Mouse (Mus musculus): Measurements from ENCODE around the gene Washc1. TPM values are rescaled to one million over a fixed set of nuclear protein-coding genes. Genes with fewer than 3 reads are reported as not detected.

Washc1 gene
- polyA plus RNA-seq, 1 experiment from 2014 or later: 36.6 TPM

DNA sequence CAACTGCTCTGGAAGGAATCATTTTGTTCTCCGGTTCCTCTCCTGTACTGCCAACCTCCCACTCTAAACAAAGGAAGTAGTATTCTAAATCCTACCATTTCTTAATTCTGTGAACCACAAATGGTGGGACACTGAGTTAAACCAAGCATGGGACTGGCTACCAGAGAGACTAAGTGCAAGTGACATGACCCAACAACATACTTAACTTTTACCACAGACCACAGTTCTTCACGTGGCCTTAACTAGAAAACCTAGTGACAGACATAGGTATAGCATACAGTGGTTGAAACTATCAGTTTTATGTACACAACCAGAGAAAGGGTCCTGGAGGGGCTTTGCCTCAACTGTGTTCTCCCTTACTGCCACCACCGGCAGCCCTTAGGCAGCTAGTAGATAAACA, 18.7 kb upstream of the Washc1 start:
- WGBS: 85% methylated on average over 3 of the region's 3 CpGs
- Histone ChIP-seq H3K27me3 (ENCODE audit: insufficient read depth, poor library complexity, severe bottlenecking) (no peaks in the 10 kb centered on the region), H3K4me3 (no peak overlapping the region), H3K4me1 (no peaks in the 10 kb centered on the region), H3K9me3 (no peaks in the 10 kb centered on the region), H3K36me3 (peaks cover 32% of the 10 kb centered on the region), H3K27ac (no peak overlapping the region)
- DNase-seq (ENCODE audit: low spot score): no peak

DNA sequence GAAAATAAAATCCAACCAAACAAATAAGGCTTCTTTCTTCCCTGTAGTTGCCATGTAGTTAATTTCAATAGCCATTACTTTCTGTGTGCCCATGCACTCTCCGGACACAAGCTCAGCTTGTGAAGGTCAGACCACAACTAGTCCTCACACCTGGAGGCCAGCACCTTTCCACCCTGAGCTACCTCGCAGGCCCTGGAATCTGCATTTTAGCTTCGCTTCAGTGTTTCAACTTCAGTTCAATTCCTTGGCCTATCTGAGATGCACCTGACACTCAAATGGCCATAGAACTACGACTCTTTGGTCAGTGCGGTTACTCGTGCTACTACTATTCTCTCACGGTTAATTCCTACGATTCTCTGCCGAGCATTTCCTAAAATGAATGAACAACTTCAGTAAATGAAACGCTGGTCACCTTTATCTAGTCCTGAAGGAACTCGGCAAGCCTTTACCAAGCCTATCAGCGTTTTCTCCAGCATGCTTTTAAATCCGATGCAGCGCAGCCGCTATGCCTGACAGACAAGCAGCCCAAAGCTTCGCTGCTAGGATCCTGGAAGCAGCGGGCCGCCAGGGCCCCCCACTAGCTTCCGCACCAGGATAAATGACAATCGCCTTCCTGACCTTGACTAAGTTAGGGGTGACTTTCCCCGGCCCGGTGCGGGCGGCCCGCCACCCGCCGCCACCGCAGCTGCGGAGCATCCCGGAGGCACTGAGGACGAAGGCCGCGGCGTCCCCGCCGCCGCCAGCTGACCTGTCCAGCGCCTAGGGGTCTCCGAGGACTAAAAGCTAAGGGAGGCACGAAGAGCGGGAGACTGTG, 10.6 kb upstream of the Washc1 start:
- peak; percentile 81 for DNase-seq (ENCODE audit: low spot score)
- H3K27me3 ChIP-seq (ENCODE audit: insufficient read depth, poor library complexity, severe bottlenecking): no peaks in the 10 kb centered on the region
- H3K27ac ChIP-seq: peak overlapping the region; percentile 99
- H3K4me3 ChIP-seq: peak overlapping the region; percentile 94
- no peaks in the 10 kb centered on the region for H3K36me3 ChIP-seq
- 1% methylated on average over 41 of the region's 41 CpGs for WGBS
- no peaks in the 10 kb centered on the region for H3K9me3 ChIP-seq
- H3K4me1 ChIP-seq: peaks cover 6% of the 10 kb centered on the region

DNA sequence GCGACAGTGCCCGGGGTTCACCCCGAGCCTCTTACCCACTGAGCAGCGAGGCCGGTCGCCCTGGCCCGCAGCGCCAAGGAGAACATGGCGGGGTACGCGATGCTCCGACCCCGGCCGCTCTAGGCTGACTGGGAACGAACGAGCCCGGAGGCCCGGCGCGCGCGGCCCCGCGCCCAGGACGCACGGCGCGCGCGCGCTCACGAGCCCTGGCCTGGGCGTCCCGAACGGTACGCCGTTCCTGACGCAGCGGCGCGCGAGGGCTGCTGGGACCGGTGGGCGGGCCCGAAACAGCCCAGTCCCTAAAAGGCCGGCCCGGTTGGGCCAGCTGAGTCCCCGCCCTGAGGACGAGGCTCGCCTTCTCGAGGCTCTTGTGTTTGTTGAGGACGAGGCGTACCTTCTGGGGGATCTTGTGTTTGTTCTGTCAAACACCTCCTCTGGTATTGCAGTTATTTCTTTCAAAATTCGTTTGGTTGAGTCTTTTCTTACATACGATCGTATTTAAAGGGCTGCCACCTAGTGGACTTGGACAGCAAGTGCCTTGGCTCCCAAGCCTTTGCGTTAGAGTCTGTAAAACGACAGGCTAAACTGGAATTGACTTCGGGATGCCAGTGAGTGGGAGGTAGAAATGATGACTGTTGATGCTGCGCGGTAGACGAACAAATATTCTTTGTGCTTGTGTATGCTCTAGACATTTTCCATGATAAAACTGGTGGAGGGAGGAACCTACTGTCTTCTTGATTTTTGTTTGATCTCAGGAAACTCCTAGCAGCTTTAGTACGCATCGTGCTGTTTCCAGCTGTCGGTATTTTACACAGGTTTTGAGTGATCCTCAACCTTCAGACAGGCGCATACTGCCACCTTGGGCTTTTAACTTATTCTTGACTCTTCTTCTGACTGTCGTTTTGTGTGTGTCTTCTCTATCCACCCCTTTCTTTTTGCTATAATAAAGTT, 9.7 kb upstream of the Washc1 start, which contains the start of gene Ndufv2:
Ndufv2 (minus strand) TSS at position 180 of the 951 bp plus-strand sequence.
- peaks cover 6% of the 10 kb centered on the region for H3K4me1 ChIP-seq
- H3K27ac ChIP-seq: peak within 1 kb of the TSS; percentile 99
- WGBS: 1% methylated on average over 67 of the region's 67 CpGs
- H3K27me3 ChIP-seq (ENCODE audit: insufficient read depth, poor library complexity, severe bottlenecking): no peaks in the 10 kb centered on the region
- no peaks in the 10 kb centered on the region for H3K9me3 ChIP-seq
- DNase-seq (ENCODE audit: low spot score): peak; percentile 97
- H3K36me3 ChIP-seq: no peaks in the 10 kb centered on the region
- H3K4me3 ChIP-seq: peak within 1 kb of the TSS; percentile 94

DNA sequence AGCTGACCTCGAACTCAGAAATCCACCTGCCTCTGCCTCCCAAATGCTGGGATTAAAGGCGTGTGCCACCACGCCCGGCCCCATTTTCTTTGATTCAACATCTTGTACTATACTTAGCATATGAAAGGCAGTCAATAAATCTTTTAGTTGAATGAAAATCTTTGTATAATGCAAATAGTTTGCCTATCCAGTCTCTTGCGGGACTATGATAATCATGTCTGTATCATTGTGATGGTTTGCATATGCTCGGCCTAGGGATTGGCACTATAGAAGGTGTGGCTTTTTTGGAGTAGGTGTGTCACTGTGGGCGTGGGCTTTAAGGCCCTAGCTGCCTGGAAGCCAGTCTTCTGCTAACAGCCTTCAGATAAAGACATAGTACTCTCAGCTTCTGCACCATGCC, 7.3 kb upstream of the Washc1 start:
- DNase-seq (ENCODE audit: low spot score): no peak
- H3K9me3 ChIP-seq: no peaks in the 10 kb centered on the region

DNA sequence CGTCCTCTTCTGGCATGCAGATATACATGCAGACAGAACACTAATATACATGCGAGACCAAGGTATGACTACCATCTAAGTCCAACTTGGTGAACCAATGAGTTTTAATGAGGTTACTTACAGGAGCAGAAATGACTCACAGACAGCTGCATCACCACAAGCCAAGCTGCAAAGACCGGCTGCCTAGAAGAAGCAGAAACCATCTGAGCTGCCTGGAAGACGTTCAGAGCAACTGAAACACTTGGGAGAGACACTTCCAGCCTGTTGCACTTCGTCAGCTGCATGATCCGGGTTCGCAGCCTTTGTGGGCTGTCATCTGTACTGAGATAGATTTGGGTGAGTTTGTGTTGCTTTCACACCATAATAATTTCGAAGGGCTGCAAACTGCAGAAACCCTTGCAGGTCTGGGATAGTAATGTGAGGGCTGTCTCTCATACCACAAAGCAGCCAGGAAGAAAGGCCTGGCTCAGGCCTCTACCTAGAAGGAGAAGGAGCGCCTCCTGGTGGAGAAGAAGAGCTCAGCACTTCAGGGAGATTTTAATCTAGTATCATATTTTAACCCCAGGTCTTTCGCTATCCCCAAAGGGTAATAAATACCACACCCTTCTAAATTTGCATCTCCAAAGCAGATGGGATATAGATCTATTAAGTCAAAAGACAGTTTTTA, 4.6 kb upstream of the Washc1 start:
- DNase-seq (ENCODE audit: low spot score): peak; percentile 72
- Histone ChIP-seq H3K27ac (no peak overlapping the region), H3K4me1 (peaks cover 8% of the 10 kb centered on the region), H3K4me3 (no peak overlapping the region), H3K9me3 (no peaks in the 10 kb centered on the region), H3K27me3 (ENCODE audit: insufficient read depth, poor library complexity, severe bottlenecking) (no peaks in the 10 kb centered on the region), H3K36me3 (no peaks in the 10 kb centered on the region)
- WGBS: 51% methylated on average over 10 of the region's 10 CpGs

More for the DNA sequence above, 7.3 kb upstream of the Washc1 start:
- no peaks in the 10 kb centered on the region for H3K36me3 ChIP-seq
- H3K27ac ChIP-seq: no peak overlapping the region
- WGBS: 88% methylated on average over 7 of the region's 7 CpGs
- no peaks in the 10 kb centered on the region for H3K27me3 ChIP-seq (ENCODE audit: insufficient read depth, poor library complexity, severe bottlenecking)
- H3K4me3 ChIP-seq: no peak overlapping the region
- H3K4me1 ChIP-seq: peaks cover 6% of the 10 kb centered on the region

DNA sequence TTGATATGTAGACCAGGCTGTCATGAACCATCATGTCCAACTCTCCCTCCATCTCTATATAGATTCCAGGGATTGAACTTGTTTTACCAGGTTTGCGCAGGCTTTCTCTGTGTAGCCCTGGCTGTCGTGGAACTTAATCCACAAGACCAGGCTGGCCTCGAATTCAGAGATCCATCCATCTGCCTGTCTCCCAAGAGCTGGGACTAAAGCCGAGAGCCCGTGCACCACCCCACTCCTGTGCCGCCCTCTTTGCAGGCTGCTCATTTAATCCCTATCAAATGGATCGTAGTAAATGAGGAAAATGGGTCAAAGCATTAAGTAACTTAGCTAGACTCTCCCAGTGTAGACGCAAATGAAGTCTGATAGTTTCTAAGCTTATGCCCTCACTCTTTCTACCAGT, 3.9 kb upstream of the Washc1 start:
- WGBS: 72% methylated on average over 8 of the region's 8 CpGs
- Histone ChIP-seq H3K9me3 (no peaks in the 10 kb centered on the region), H3K27ac (no peak overlapping the region), H3K36me3 (no peaks in the 10 kb centered on the region), H3K27me3 (ENCODE audit: insufficient read depth, poor library complexity, severe bottlenecking) (no peaks in the 10 kb centered on the region), H3K4me3 (no peak overlapping the region), H3K4me1 (peaks cover 13% of the 10 kb centered on the region)
- DNase-seq (ENCODE audit: low spot score): peak; percentile 63

DNA sequence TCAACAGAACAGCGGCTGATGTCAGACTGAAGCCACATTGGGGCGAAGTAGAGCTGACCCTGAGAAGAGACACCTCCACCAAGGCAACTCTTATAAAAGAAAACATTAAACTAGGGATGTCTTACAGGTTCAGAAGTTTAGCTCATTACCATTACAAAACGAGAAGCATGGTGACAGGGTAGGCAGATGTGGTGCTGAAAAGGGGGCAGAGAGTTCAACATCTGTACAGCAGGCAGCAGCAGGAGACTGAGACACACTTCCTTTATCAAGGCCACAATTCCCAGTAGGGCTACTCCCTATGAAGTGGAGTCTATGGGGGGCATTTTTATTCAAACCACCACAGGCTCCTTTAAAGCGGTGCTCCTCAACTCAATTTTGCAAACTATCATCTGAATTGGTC, 3.1 kb upstream of the Washc1 start:
- Histone ChIP-seq H3K27ac (no peak overlapping the region), H3K27me3 (ENCODE audit: insufficient read depth, poor library complexity, severe bottlenecking) (no peaks in the 10 kb centered on the region), H3K9me3 (no peaks in the 10 kb centered on the region), H3K36me3 (no peaks in the 10 kb centered on the region), H3K4me3 (no peak overlapping the region), H3K4me1 (peaks cover 15% of the 10 kb centered on the region)
- peak; percentile 27 for DNase-seq (ENCODE audit: low spot score)
- 86% methylated on average over 4 of the region's 4 CpGs for WGBS

DNA sequence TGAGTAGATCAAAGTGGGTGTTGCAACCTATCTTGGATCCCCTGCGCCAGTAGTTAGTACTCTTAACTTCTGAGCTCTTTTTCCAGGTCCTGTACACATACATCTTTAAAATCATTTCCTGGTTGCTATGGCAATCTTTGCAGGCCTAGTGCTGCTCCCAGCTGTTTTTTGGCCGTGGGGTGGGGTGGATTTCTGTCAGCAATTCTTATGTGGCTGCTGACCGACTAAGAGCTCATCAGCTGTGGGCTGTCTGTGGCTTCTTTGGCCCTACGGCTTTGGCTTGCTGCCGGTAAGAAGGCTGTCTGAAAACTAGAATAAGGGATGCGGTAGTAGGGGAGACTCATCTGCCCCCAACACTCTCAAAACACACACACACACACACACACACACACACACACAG, 599 bp upstream of the Washc1 start:
- H3K9me3 ChIP-seq: no peaks in the 10 kb centered on the region
- H3K4me3 ChIP-seq: peak overlapping the region; percentile 90
- peaks cover 15% of the 10 kb centered on the region for H3K4me1 ChIP-seq
- H3K27ac ChIP-seq: peak overlapping the region; percentile 95
- peaks cover 22% of the 10 kb centered on the region for H3K36me3 ChIP-seq
- no peak for DNase-seq (ENCODE audit: low spot score)
- 49% methylated on average over 6 of the region's 6 CpGs for WGBS
- H3K27me3 ChIP-seq (ENCODE audit: insufficient read depth, poor library complexity, severe bottlenecking): no peaks in the 10 kb centered on the region

DNA sequence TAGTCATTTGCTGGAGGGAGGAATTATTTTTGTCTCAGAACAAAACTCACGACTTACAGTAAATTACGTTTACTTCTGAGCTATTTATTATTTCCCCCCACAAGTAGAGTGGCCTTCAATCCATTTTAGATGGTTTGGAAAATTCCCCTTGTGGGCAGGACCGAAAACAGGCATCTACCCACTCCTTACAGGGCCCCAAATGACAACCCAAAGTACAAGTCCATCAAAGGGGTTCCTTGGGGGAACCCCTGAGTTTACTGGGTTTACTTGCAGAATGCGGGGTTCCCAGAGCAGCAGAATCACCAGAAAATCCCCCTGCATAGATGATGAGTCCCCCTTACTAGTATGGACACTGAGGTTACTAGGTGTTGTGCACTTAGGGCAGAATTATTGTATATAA, 821 bp downstream of the Washc1 start:
- Histone ChIP-seq H3K9me3 (no peaks in the 10 kb centered on the region), H3K36me3 (peaks cover 36% of the 10 kb centered on the region), H3K27ac (peak overlapping the region; percentile 95), H3K4me3 (peak overlapping the region; percentile 90), H3K27me3 (ENCODE audit: insufficient read depth, poor library complexity, severe bottlenecking) (no peaks in the 10 kb centered on the region), H3K4me1 (peaks cover 15% of the 10 kb centered on the region)
- WGBS: 53% methylated on average over 4 of the region's 4 CpGs
- DNase-seq (ENCODE audit: low spot score): no peak

DNA sequence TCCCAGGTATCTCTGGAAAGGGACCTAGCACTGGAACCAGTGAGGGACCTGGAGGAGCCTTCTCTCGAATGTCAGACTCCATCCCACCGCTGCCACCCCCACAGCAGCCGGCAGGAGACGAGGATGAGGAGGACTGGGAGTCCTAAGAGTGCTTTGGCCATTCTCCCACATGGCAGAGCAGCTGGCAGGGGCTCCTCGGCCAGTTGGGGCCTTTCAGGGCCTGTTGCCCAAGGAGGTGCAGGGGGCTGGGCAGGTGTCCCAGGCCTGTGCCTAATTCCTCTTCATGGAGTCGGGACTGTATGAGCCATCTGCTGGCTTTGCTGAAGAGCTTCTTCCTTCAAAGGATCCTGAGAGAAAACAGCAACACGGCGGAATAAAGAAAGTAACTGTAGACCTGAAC, 7.6 kb downstream of the Washc1 start:
- WGBS: 92% methylated on average over 8 of the region's 8 CpGs
- no peak for DNase-seq (ENCODE audit: low spot score)
- H3K36me3 ChIP-seq: peaks cover 60% of the 10 kb centered on the region

DNA sequence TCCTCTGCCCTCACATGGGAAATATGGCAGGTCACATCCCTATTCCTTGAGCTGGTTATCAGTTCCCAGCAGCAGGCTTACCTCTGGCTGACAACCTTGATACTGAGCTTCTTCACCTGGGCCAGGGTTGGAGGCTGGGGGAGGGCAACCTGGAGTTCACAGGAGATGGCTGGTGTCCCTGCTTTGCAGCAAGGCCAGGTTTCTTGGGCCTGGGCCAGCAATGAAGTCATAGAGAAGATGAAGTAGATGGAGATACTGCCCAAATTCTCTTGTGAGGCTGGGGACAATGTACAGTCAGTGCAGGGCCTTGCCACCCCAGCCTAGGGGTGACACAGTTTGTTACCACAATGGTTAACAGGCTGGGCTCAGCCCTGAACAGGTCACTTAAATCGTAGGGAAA, 9.4 kb downstream of the Washc1 start:
- no peak for DNase-seq (ENCODE audit: low spot score)
- Histone ChIP-seq H3K27me3 (ENCODE audit: insufficient read depth, poor library complexity, severe bottlenecking) (no peaks in the 10 kb centered on the region), H3K4me1 (peaks cover 10% of the 10 kb centered on the region), H3K36me3 (peaks cover 43% of the 10 kb centered on the region), H3K9me3 (no peaks in the 10 kb centered on the region), H3K27ac (no peak overlapping the region), H3K4me3 (no peak overlapping the region)
- 72% methylated on average over 1 of the region's 1 CpGs for WGBS

More for the DNA sequence above, 7.6 kb downstream of the Washc1 start:
- Histone ChIP-seq H3K27me3 (ENCODE audit: insufficient read depth, poor library complexity, severe bottlenecking) (no peaks in the 10 kb centered on the region), H3K9me3 (no peaks in the 10 kb centered on the region), H3K4me3 (no peak overlapping the region), H3K4me1 (no peaks in the 10 kb centered on the region), H3K27ac (no peak overlapping the region)

DNA sequence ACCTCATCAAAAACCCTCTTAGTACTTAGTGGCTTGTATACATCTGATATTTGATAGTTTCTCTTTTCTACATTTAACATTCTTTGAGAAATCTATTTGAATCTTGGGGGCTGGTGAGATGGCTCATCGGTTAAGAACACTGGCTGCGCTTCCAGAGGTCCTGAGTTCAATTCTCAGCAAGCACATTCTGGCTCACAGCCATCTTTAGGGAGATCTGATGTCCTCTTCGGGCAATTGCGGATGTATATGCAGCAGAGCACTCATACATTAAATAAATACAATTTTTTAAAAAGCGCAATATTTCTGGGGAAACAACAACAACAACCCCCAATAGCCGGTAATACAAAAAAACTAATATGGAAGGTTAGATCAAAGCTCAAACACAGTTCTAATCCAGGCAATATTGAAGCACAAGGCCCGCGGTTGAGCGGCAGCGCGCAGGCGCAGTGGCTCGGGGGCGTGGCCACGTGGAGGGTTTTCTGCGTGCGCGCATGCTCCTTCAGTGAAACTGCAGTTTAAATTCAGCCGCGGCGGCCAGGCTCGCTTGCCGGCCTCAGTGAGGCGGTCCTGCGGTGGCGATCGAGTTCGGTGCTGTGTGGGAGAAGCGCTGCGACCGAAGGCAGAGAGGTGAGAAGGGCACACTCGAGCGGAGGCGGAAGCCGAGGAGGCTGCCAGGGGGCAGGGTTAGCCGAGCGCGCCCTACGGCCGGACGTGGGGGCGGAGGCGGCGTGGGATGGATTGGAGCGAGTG, 11.9 kb downstream of the Washc1 start, which contains the start of gene Ddx11:
Ddx11 (plus strand) TSS at position 455 of the 750 bp plus-strand sequence.
- H3K36me3 ChIP-seq: peaks cover 40% of the 10 kb centered on the region
- no peaks in the 10 kb centered on the region for H3K9me3 ChIP-seq
- H3K4me1 ChIP-seq: peaks cover 10% of the 10 kb centered on the region
- H3K27me3 ChIP-seq (ENCODE audit: insufficient read depth, poor library complexity, severe bottlenecking): no peaks in the 10 kb centered on the region
- H3K27ac ChIP-seq: peak within 1 kb of the TSS; percentile 95
- peak; percentile 95 for DNase-seq (ENCODE audit: low spot score)
- 7% methylated on average over 45 of the region's 45 CpGs for WGBS
- H3K4me3 ChIP-seq: peak within 1 kb of the TSS; percentile 88
